Mouse (Mus musculus) midbrain, embryonic 12.5 days (tissue): ENCODE measurements around the gene Mrps30. TPM values are rescaled to one million over a fixed set of nuclear protein-coding genes. Genes with fewer than 3 reads are reported as not detected.
A peak's percentile ranks its signal among the peaks of the same experiment; 100 is the strongest.

Source experiments
- ATAC-seq: fragments of 200-750 bp; cut with Nextera tagmentation; 2 replicates; pipeline ENCODE4 v1.8.0; 2017; ENCODE audit warnings: low read depth, moderate TSS enrichment, moderate library complexity; ENCODE audit not compliant: low FRiP score
- H3K27ac ChIP-seq: fragments of 300-500 bp; sonication (generic); replicated peaks from 2 replicates; pipeline ENCODE4 v1.5.1; 2016; ENCODE audit warnings: mild to moderate bottlenecking
- H3K27me3 ChIP-seq: fragments of 300-500 bp; sonication (generic); 2 replicates; pipeline ENCODE4 v1.6.1; 2016; ENCODE audit warnings: mild to moderate bottlenecking
- H3K36me3 ChIP-seq: fragments of 300-500 bp; sonication (generic); 2 replicates; pipeline ENCODE4 v1.6.1; 2016
- H3K4me1 ChIP-seq: fragments of 300-500 bp; sonication (generic); 2 replicates; pipeline ENCODE4 v1.6.1; 2016
- H3K4me2 ChIP-seq: fragments of 300-500 bp; sonication (generic); replicated peaks from 2 replicates; pipeline ENCODE4 v1.6.1; 2016; ENCODE audit warnings: mild to moderate bottlenecking, moderate library complexity
- H3K4me3 ChIP-seq: fragments of 300-500 bp; sonication (generic); 2 replicates; pipeline ENCODE4 v1.5.1; 2016; ENCODE audit warnings: mild to moderate bottlenecking
- H3K9ac ChIP-seq: fragments of 300-500 bp; sonication (generic); replicated peaks from 2 replicates; pipeline ENCODE4 v1.6.1; 2016; ENCODE audit warnings: mild to moderate bottlenecking, moderate library complexity
- H3K9me3 ChIP-seq: fragments of 300-500 bp; sonication (generic); 2 replicates; pipeline ENCODE4 v1.6.1; 2016; ENCODE audit warnings: mild to moderate bottlenecking
- WGBS: fragments of 180-500 bp; shearing (Covaris S2); methylation state at CpG from one replicate; pipeline ENCODE4 v1.1.7; 2016; 5-methylcytosine and 5-hydroxymethylcytosine counted together
- polyA plus RNA-seq: library from polyadenylated mRNA; unstranded; fragments of >200 nt; fragmentation: Nextera tagmentation; extraction: Ambion mirVana; gene quantifications from 2 replicates; pipeline ENCODE4 v1.2.1, GENCODE M21; 2016

Gene Mrps30
- polyA plus RNA-seq, 1 experiment from 2014 or later = 34.3 TPM

DNA sequence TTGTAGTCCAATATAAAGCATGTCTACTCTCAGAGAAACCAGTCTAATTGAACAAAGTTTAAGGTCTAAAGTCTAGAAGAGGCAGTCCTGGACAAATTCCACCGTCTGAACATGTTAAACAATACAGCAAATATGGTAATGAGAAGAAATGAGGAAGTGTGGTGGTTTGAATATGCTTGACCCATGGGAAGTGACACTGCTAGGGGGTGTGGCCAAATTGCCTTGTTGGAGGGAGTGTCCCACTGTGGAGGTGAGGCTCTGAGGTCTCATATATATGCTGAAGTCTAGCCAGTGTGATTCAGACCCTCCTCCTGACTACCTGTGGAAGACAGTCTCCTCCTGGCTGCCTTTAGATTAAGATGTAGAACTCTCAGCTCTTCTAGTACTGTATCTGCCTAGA, 21.3 kb downstream of the Mrps30 start:
- no peaks in the 10 kb centered on the region for H3K27me3 ChIP-seq
- H3K4me2 ChIP-seq = no peak overlapping the region
- WGBS = 76% methylated on average over 1 of the region's 1 CpGs
- no peak for ATAC-seq
- H3K4me1 ChIP-seq = no peaks in the 10 kb centered on the region
- H3K9me3 ChIP-seq = no peaks in the 10 kb centered on the region
- H3K4me3 ChIP-seq = no peak overlapping the region
- H3K36me3 ChIP-seq = no peaks in the 10 kb centered on the region
- H3K9ac ChIP-seq = no peak overlapping the region
- H3K27ac ChIP-seq = no peak overlapping the region

DNA sequence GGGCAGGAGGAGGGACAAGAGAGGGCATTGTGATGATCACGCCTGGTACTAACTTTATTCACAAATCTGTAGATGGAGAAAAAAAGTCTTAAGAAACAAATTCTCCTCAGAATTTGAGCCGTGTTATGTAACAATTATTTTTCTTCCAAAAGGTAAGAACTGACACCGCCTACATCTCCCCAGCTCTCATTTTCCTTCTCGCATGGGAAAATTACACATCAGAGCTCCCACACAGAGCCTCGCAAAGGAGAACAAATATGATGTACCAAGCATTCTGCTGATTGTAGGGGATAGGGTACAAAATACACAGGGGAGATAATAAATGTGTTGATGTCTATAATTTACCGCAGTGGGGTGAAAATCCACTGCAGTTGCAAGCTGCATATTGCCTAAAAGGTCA, 23.7 kb downstream of the Mrps30 start:
- Histone ChIP-seq H3K27me3 (no peaks in the 10 kb centered on the region), H3K9me3 (no peaks in the 10 kb centered on the region), H3K9ac (no peak overlapping the region), H3K4me1 (no peaks in the 10 kb centered on the region), H3K4me3 (no peak overlapping the region), H3K4me2 (no peak overlapping the region), H3K36me3 (no peaks in the 10 kb centered on the region), H3K27ac (no peak overlapping the region)
- ATAC-seq = no peak
- 89% methylated on average over 6 of the region's 6 CpGs for WGBS

DNA sequence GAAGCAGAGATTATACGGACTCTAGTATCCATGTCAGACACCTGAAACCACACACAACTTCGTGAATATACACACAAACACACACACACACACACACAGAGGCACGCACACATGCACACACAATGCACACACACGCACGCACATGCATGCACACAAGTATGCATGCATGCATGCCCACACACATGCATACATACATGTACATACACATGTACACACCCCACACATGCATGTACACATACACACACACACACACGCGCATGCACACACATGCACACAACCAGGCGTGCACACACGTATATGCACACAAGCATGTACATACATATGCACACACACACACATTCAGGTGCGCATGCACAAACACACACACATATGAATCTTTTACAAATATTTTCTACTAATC, 36.2 kb downstream of the Mrps30 start:
- Histone ChIP-seq H3K4me2 (no peak overlapping the region), H3K27me3 (no peaks in the 10 kb centered on the region), H3K36me3 (no peaks in the 10 kb centered on the region), H3K9me3 (no peaks in the 10 kb centered on the region), H3K4me1 (no peaks in the 10 kb centered on the region), H3K4me3 (no peak overlapping the region), H3K9ac (no peak overlapping the region), H3K27ac (no peak overlapping the region)
- 92% methylated on average over 10 of the region's 10 CpGs for WGBS
- ATAC-seq = 0 out of 2 replicates have a peak, but pooled peaks have one; percentile 57

DNA sequence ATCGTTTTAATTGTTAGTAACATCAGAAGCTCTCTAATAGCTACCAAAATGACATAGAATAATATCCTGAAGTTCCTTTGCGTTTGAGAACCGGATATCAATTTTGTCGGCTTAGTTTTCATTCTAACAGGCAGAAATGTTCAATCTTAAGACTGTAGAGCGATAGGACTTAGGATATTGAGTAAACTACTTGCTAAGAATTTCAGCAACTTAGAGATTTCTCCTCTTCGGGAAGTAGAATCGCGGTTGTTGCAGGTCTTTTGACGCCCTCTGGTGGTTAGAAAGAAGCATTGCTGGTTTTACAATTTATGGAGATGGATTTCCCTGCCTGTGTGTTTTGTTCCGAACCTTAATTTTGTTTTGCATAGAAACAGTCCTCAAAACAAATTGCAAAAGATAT, 36.8 kb downstream of the Mrps30 start:
- H3K4me1 ChIP-seq = no peaks in the 10 kb centered on the region
- WGBS = 26% methylated on average over 10 of the region's 10 CpGs
- H3K27me3 ChIP-seq = no peaks in the 10 kb centered on the region
- no peak overlapping the region for H3K4me3 ChIP-seq
- no peak overlapping the region for H3K4me2 ChIP-seq
- no peak overlapping the region for H3K9ac ChIP-seq
- H3K27ac ChIP-seq = no peak overlapping the region
- ATAC-seq = no peak
- H3K36me3 ChIP-seq = no peaks in the 10 kb centered on the region
- H3K9me3 ChIP-seq = no peaks in the 10 kb centered on the region

Other genes with a start within 250 kb of the Mrps30 start
- gene B430218F22Rik, start 622 bp downstream of the Mrps30 start, polyA plus RNA-seq = 1.3 and 2.1 TPM in 2 replicates